Mouse (Mus musculus): ENCODE measurements around the gene Atp6v1g2.

GRCm38 (mm10) chr17:35232043-35232442 lies 1.4 kb upstream of the Atp6v1g2 start:
- TF ChIP-seq CTCF (IDR thresholded peaks at IDR 0.05; ENCODE audit: control insufficient read depth, insufficient read depth, insufficient read length) (peak; percentile 46), MAX (IDR thresholded peaks at IDR 0.05) (no peak), MYOD1 (IDR thresholded peaks at IDR 0.05; ENCODE audit: control insufficient read depth, insufficient read length, low read depth) (no peak), MYOG (IDR thresholded peaks at IDR 0.05; ENCODE audit: control insufficient read depth, extremely low read depth, insufficient read length) (no peak), USF1 (IDR thresholded peaks at IDR 0.05; ENCODE audit: low read depth) (no peak), CEBPB (IDR thresholded peaks at IDR 0.05; ENCODE audit: low read depth) (no peak)
